Mouse (Mus musculus) stomach, postnatal 0 days (tissue): ENCODE measurements at regions not wholly inside any gene's neighbourhood (a gene's known extent, or its start where the extent isn't known, plus 50 kb on each side); places are given as distances from the start of the nearest gene placed in this dataset.

Experiments
- ATAC-seq: fragments of 200-750 bp; cut with Nextera tagmentation; 2 replicates; pipeline ENCODE4 v1.8.0; 2017; ENCODE audit not compliant: low FRiP score, low TSS enrichment
- DNase-seq: peaks from one replicate; pipeline ENCODE4 v3.0.0-alpha.2; 2016; ENCODE audit warnings: low spot score
- H3K27ac ChIP-seq: fragments of 300-500 bp; sonication (generic); replicated peaks from 2 replicates; pipeline ENCODE4 v1.5.1; 2014; ENCODE audit warnings: mild to moderate bottlenecking, control low read depth
- H3K27me3 ChIP-seq: fragments of 300-500 bp; sonication (generic); 2 replicates; pipeline ENCODE4 v1.6.1; 2014; ENCODE audit warnings: low read length; ENCODE audit not compliant: control insufficient read depth, insufficient read depth
- H3K36me3 ChIP-seq: fragments of 300-500 bp; sonication (generic); 2 replicates; pipeline ENCODE4 v1.6.1; 2014; ENCODE audit warnings: low read length, mixed read lengths; ENCODE audit not compliant: control insufficient read depth, insufficient read depth
- H3K4me1 ChIP-seq: fragments of 300-500 bp; sonication (generic); replicated peaks from 2 replicates; pipeline ENCODE4 v1.6.1; 2014; ENCODE audit warnings: antibody characterized with exemption; ENCODE audit not compliant: control insufficient read depth, insufficient read depth
- H3K4me2 ChIP-seq: fragments of 300-500 bp; sonication (generic); replicated peaks from 2 replicates; pipeline ENCODE4 v1.6.1; 2014; ENCODE audit warnings: low read depth, mild to moderate bottlenecking, control low read depth, moderate library complexity
- H3K4me3 ChIP-seq: fragments of 300-500 bp; sonication (generic); 2 replicates; pipeline ENCODE4 v1.5.1; 2014; ENCODE audit warnings: low read depth, low read length, control low read depth
- H3K9ac ChIP-seq: fragments of 300-500 bp; sonication (generic); 2 replicates; pipeline ENCODE4 v1.6.1; 2014; ENCODE audit warnings: mild to moderate bottlenecking, low read length, control low read depth, mixed read lengths
- H3K9me3 ChIP-seq: fragments of 300-500 bp; sonication (generic); 2 replicates; pipeline ENCODE4 v1.6.1; 2016; ENCODE audit warnings: low read length; ENCODE audit not compliant: control insufficient read depth
- CTCF ChIP-seq: IDR thresholded peaks from 2 replicates; pipeline ENCODE4 v1.5.1; 2016; ENCODE audit warnings: antibody characterized with exemption, low read depth, mild to moderate bottlenecking, moderate library complexity
- EP300 ChIP-seq: optimal IDR thresholded peaks from 2 replicates; pipeline ENCODE3; 2016; ENCODE audit warnings: antibody characterized with exemption
- WGBS: fragments of 180-500 bp; shearing (Covaris S2); extraction: QIAGEN DNeasy Blood & Tissue Kit; methylation state at CpG from one replicate; pipeline ENCODE4 v1.1.7; 2014; 5-methylcytosine and 5-hydroxymethylcytosine counted together

- Histone ChIP-seq H3K4me2 (no peak overlapping the region), H3K27ac (no peak overlapping the region), H3K9me3 (no peaks in the 10 kb centered on the region), H3K4me3 (no peak overlapping the region), H3K36me3 (no peaks in the 10 kb centered on the region), H3K9ac (no peak overlapping the region), H3K27me3 (no peaks in the 10 kb centered on the region), H3K4me1 (no peaks in the 10 kb centered on the region)
- no peak for ATAC-seq
- TF ChIP-seq EP300 (no peak), CTCF (no peak)
- DNase-seq = no peak
- 71% methylated on average over 2 of the region's 2 CpGs for WGBS
These were observed 118.8 kb upstream of the Phyhipl start for GRCm38 (mm10) chr10:70774571-70774970.

GRCm38 (mm10) chr10:70774159-70774558, 118.4 kb upstream of the Phyhipl start:
- Histone ChIP-seq H3K36me3 (no peaks in the 10 kb centered on the region), H3K4me3 (no peak overlapping the region), H3K9me3 (no peaks in the 10 kb centered on the region), H3K9ac (no peak overlapping the region), H3K27ac (no peak overlapping the region), H3K27me3 (no peaks in the 10 kb centered on the region), H3K4me2 (no peak overlapping the region), H3K4me1 (no peaks in the 10 kb centered on the region)
- TF ChIP-seq EP300 (no peak), CTCF (no peak)
- ATAC-seq (no peak), DNase-seq (no peak)
- 79% methylated on average over 3 of the region's 4 CpGs for WGBS

- TF ChIP-seq EP300 = no peak
- no peak for TF ChIP-seq CTCF
- no peak overlapping the region for H3K27ac ChIP-seq
- ATAC-seq = no peak
- no peak overlapping the region for H3K9ac ChIP-seq
- no peak overlapping the region for H3K4me3 ChIP-seq
- no peaks in the 10 kb centered on the region for H3K27me3 ChIP-seq
- H3K9me3 ChIP-seq = no peaks in the 10 kb centered on the region
- H3K36me3 ChIP-seq = no peaks in the 10 kb centered on the region
- H3K4me2 ChIP-seq = no peak overlapping the region
- 87% methylated on average over 7 of the region's 7 CpGs for WGBS
- no peak for DNase-seq
- no peaks in the 10 kb centered on the region for H3K4me1 ChIP-seq
These were observed 111.7 kb upstream of the Phyhipl start for GRCm38 (mm10) chr10:70767461-70767860.

GRCm38 (mm10) chr10:70766869-70767268, 111.1 kb upstream of the Phyhipl start:
- Histone ChIP-seq H3K4me2 (no peak overlapping the region), H3K27ac (no peak overlapping the region), H3K27me3 (no peaks in the 10 kb centered on the region), H3K9me3 (no peaks in the 10 kb centered on the region), H3K9ac (no peak overlapping the region), H3K4me1 (no peaks in the 10 kb centered on the region), H3K4me3 (no peak overlapping the region), H3K36me3 (no peaks in the 10 kb centered on the region)
- no peak for DNase-seq
- no peak for ATAC-seq
- WGBS = 85% methylated on average over 1 of the region's 1 CpGs
- TF ChIP-seq EP300 = no peak
- TF ChIP-seq CTCF = no peak

- TF ChIP-seq EP300 = no peak
- no peak for TF ChIP-seq CTCF
- Histone ChIP-seq H3K27me3 (no peaks in the 10 kb centered on the region), H3K4me1 (no peaks in the 10 kb centered on the region), H3K36me3 (no peaks in the 10 kb centered on the region), H3K9me3 (no peaks in the 10 kb centered on the region), H3K27ac (no peak overlapping the region), H3K4me3 (no peak overlapping the region), H3K9ac (no peak overlapping the region), H3K4me2 (no peak overlapping the region)
- WGBS = 54% methylated on average over 8 of the region's 8 CpGs
- no peak for DNase-seq
- ATAC-seq = no peak
These were observed 110.7 kb upstream of the Phyhipl start for GRCm38 (mm10) chr10:70766450-70766849.

GRCm38 (mm10) chr10:70763206-70763605, 107.4 kb upstream of the Phyhipl start:
- Histone ChIP-seq H3K36me3 (no peaks in the 10 kb centered on the region), H3K4me1 (no peaks in the 10 kb centered on the region), H3K4me3 (no peak overlapping the region), H3K9me3 (no peaks in the 10 kb centered on the region), H3K4me2 (no peak overlapping the region), H3K27ac (no peak overlapping the region), H3K27me3 (no peaks in the 10 kb centered on the region), H3K9ac (no peak overlapping the region)
- ATAC-seq = no peak
- DNase-seq = no peak
- no peak for TF ChIP-seq EP300
- no peak for TF ChIP-seq CTCF
- 20% methylated on average over 7 of the region's 7 CpGs for WGBS
